Mouse (Mus musculus) ES-E14 (cell line): Measurements from ENCODE around the gene Wfdc6b.

Experiments used
- CHD2 ChIP-seq: IDR thresholded peaks from 2 replicates; pipeline ENCODE4 v1.6.1; 2014; ENCODE audit warnings: mild to moderate bottlenecking, low read depth, low read length, inconsistent platforms
- HCFC1 ChIP-seq: IDR thresholded peaks from 2 replicates; pipeline ENCODE4 v1.6.1; 2012; ENCODE audit warnings: low read length, inconsistent platforms, borderline replicate concordance; ENCODE audit not compliant: insufficient read depth

DNA sequence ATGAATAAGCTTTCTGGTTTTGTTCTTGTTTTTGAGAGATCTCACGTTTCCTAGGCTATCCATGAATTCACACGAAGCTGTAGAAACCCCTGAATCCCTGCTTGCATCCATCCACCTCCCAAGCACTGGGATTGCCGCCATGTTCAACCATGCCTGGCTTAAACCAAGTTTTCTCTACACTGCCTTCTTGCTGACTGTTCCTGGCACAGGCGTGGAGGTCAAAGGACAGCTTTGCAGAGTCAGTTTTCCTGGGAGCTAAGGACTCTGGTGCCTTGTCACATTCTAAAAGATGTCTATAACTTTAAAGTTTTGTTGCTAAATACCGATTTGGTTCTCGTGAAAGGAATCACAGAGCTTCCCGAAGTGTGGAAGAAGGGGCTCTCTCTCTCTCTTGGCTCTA is 51.5 kb downstream of the Wfdc6b start:
- TF ChIP-seq HCFC1 (no peak), CHD2 (no peak)
